Comparison of ENCODE assay signal across 24 mouse cellular contexts in the genomic region with DNA sequence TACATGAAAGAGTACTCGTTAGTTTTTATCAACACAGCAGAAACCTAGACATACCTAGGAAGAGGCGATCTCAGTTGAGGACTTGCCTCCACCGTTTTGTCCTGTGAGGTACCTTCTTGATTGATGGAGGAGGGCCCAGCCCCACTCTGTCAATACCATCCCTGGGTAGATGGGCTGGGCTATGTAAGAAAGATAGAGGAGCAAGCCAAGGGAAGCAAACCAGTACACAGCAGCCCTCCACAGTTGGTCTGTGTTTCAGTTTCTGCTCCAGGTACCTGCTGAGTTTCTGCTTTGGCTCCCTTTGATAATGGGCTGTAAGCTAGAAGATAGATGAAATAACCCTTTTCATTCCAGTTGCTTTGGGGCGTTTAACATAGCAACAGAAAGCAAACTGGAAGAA.
DNase-seq lines count a peak whose midpoint lies in the region; ATAC-seq and TF ChIP-seq lines count a peak whose summit lies in the region.
"Had no signal": no experiment of that assay in that cellular context is flagged by ENCODE, and none has a peak within 500 bp of the region (broad histone marks: within the 10 kb centered on the region; RNA-seq: fewer than 3 reads in every experiment).

No protein-coding gene starts in this region.

- ATAC-seq in midbrain, embryonic 11.5 days (ENCODE audit: low FRiP score): no peak
- ATAC-seq in midbrain, embryonic 14.5 days (ENCODE audit: low FRiP score, low TSS enrichment): no peak
- ATAC-seq: CD4-positive, CD25-positive, alpha-beta regulatory T cell, adult 4 months; forebrain, embryonic 14.5 days; forebrain, embryonic 16.5 days had no signal

- H3K9me3 ChIP-seq in midbrain, embryonic 11.5 days (ENCODE audit: control insufficient read depth, low read length): no peaks in the 10 kb centered on the region
- no peaks in the 10 kb centered on the region for H3K9me3 ChIP-seq in midbrain, embryonic 14.5 days (ENCODE audit: control insufficient read depth, low read length)
- H3K9me3 ChIP-seq: embryonic facial prominence, embryonic 13.5 days; embryonic facial prominence, embryonic 15.5 days; forebrain, embryonic 10.5 days; forebrain, embryonic 12.5 days had no signal

- peak; percentile 79 for DNase-seq in heart, adult 11 months
- DNase-seq in heart, postnatal 4 days: no peak
- peak; percentile 69 for DNase-seq in midbrain, embryonic 11.5 days (ENCODE audit: low spot score, missing footprints)
- no peak for DNase-seq in midbrain, embryonic 14.5 days
- DNase-seq in Muller cell, postnatal 12 days (ENCODE audit: inconsistent ontology term): peak; percentile 17
- DNase-seq in cerebellum, postnatal 36 days: no peak
- DNase-seq: B cell, adult 2 months; cerebellum, adult 11 months; cerebellum, adult 18-20 months; cerebellum, adult 8-10 months; cerebellum, adult 9-11 months; cerebellum, postnatal 14 days; embryo, embryonic 11 days had no signal

- H3K9ac ChIP-seq in midbrain, embryonic 11.5 days (ENCODE audit: low read length): no peak overlapping the region
- no peak overlapping the region for H3K9ac ChIP-seq in midbrain, embryonic 14.5 days (replicated peaks; ENCODE audit: low read length)
- H3K9ac ChIP-seq: embryonic facial prominence, embryonic 13.5 days; embryonic facial prominence, embryonic 15.5 days; forebrain, embryonic 12.5 days had no signal

- no peak overlapping the region for H3K4me2 ChIP-seq in midbrain, embryonic 11.5 days
- H3K4me2 ChIP-seq in midbrain, embryonic 14.5 days (ENCODE audit: low read length): no peak overlapping the region
- H3K4me2 ChIP-seq in myocyte (ENCODE audit: low read depth): peak overlapping the region; percentile 59
- H3K4me2 ChIP-seq: embryonic facial prominence, embryonic 13.5 days; embryonic facial prominence, embryonic 15.5 days; forebrain, embryonic 12.5 days had no signal

- H3K27ac ChIP-seq in midbrain, embryonic 11.5 days (ENCODE audit: low read depth, low read length): no peak overlapping the region
- no peak overlapping the region for H3K27ac ChIP-seq in midbrain, embryonic 14.5 days (replicated peaks; ENCODE audit: low read depth, low read length)
- H3K27ac ChIP-seq: embryonic facial prominence, embryonic 13.5 days; embryonic facial prominence, embryonic 15.5 days; forebrain, embryonic 10.5 days; forebrain, embryonic 12.5 days had no signal

- H3ac ChIP-seq in myocyte (ENCODE audit: control insufficient read depth, insufficient read length): no peak overlapping the region

- no peaks in the 10 kb centered on the region for H3K4me1 ChIP-seq in midbrain, embryonic 11.5 days (ENCODE audit: control insufficient read depth, insufficient read depth, low read length)
- no peaks in the 10 kb centered on the region for H3K4me1 ChIP-seq in midbrain, embryonic 14.5 days (ENCODE audit: control insufficient read depth, insufficient read depth, low read length)
- H3K4me1 ChIP-seq: embryonic facial prominence, embryonic 15.5 days; forebrain, embryonic 10.5 days; forebrain, embryonic 12.5 days had no signal

- WGBS in midbrain, embryonic 11.5 days: 84% methylated on average over 4 of the region's 4 CpGs
- 76% methylated on average over 4 of the region's 4 CpGs for WGBS in midbrain, embryonic 14.5 days

- H3K27me3 ChIP-seq in midbrain, embryonic 11.5 days (ENCODE audit: control insufficient read depth, insufficient read depth, low read length): no peaks in the 10 kb centered on the region
- no peaks in the 10 kb centered on the region for H3K27me3 ChIP-seq in midbrain, embryonic 14.5 days (ENCODE audit: control insufficient read depth, insufficient read depth, low read length)
- H3K27me3 ChIP-seq in myocyte (ENCODE audit: control insufficient read depth, insufficient read depth, insufficient read length): no peaks in the 10 kb centered on the region
- H3K27me3 ChIP-seq: CH12.LX; embryonic facial prominence, embryonic 13.5 days; embryonic facial prominence, embryonic 15.5 days; forebrain, embryonic 12.5 days had no signal

- no peaks in the 10 kb centered on the region for H3K79me2 ChIP-seq in myocyte (ENCODE audit: control insufficient read depth, insufficient read depth)

- H3K36me3 ChIP-seq in midbrain, embryonic 11.5 days (ENCODE audit: control insufficient read depth, insufficient read depth, low read length): no peaks in the 10 kb centered on the region
- H3K36me3 ChIP-seq in midbrain, embryonic 14.5 days (ENCODE audit: control insufficient read depth, insufficient read depth, low read length): no peaks in the 10 kb centered on the region
- H3K36me3 ChIP-seq in myocyte (ENCODE audit: control insufficient read depth, insufficient read depth): no peaks in the 10 kb centered on the region
- H3K36me3 ChIP-seq: embryonic facial prominence, embryonic 13.5 days; embryonic facial prominence, embryonic 15.5 days; forebrain, embryonic 10.5 days; forebrain, embryonic 12.5 days; G1E had no signal

- no peak overlapping the region for H3K4me3 ChIP-seq in midbrain, embryonic 11.5 days (ENCODE audit: low read depth, low read length)
- no peak overlapping the region for H3K4me3 ChIP-seq in midbrain, embryonic 14.5 days (replicated peaks; ENCODE audit: low read depth, low read length)
- H3K4me3 ChIP-seq in myocyte: no peak overlapping the region
- H3K4me3 ChIP-seq: embryonic facial prominence, embryonic 13.5 days; embryonic facial prominence, embryonic 15.5 days; erythroblast, embryonic 14.5 days; forebrain, embryonic 10.5 days; forebrain, embryonic 12.5 days had no signal

- no peak for TF ChIP-seq POLR2A in myocyte (IDR thresholded peaks at IDR 0.05; ENCODE audit: insufficient read length, low read depth)

TF ChIP-seq in myocyte, 11 proteins besides CTCF, POLR2A, EP300 and RAD21:
- TF ChIP-seq MAX (IDR thresholded peaks at IDR 0.05; ENCODE audit: low read depth) (no peak), USF1 (IDR thresholded peaks at IDR 0.05; ENCODE audit: low read depth) (no peak), TCF12 (IDR thresholded peaks at IDR 0.05; ENCODE audit: insufficient read depth, poor library complexity, severe bottlenecking) (no peak), E2F4 (IDR thresholded peaks at IDR 0.05; ENCODE audit: insufficient read depth) (no peak)

Comparison
In these comparisons a context has a peak if more than half of its experiments do, and no peak if none do; other contexts are left out.
1. DNase-seq: peak in heart, adult 11 months (single experiment), midbrain, embryonic 11.5 days (single experiment) and Muller cell, postnatal 12 days (single experiment); none in heart, postnatal 4 days (single experiment), midbrain, embryonic 14.5 days (single experiment) and cerebellum, postnatal 36 days (0 of 2).